Mouse (Mus musculus): ENCODE measurements at regions not wholly inside any gene's neighbourhood (a gene's known extent, or its start where the extent isn't known, plus 50 kb on each side); places are given as distances from the start of the nearest gene placed in this dataset.

DNA sequence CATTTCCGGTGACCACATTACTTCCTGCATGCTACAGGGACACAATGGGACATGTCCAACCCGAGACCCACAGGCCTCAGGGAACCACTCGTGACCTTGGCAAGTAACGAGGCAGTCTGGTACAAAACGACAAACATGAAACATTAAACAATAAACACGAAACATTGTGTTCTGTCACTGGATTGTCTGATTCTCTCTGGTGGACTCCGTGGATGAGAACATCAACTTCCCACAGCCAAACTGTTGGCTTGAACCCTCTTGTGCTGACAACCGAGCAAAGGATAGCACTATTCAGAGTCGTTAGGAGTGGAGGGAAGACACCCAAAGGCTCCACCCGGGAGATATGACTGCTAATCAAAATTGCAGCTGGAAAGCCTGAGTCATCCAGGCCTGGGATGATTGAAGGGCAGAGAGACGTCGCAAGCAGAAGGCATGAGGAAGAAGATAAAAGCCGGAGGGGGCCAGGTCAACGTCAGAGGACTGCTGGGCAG is 176.6 kb downstream of the Cand1 start:
- TF ChIP-seq CTCF (IDR thresholded peaks at IDR 0.05; ENCODE audit: control insufficient read depth, insufficient read depth, insufficient read length) (no peak), MAX (IDR thresholded peaks at IDR 0.05) (no peak), USF1 (IDR thresholded peaks at IDR 0.05; ENCODE audit: low read depth) (no peak), MYOD1 (IDR thresholded peaks at IDR 0.05; ENCODE audit: control insufficient read depth, insufficient read length, low read depth) (no peak), CEBPB (IDR thresholded peaks at IDR 0.05; ENCODE audit: low read depth) (no peak), MYOG (IDR thresholded peaks at IDR 0.05; ENCODE audit: control insufficient read depth, extremely low read depth, insufficient read length) (no peak), FOSL1 (IDR thresholded peaks at IDR 0.05; ENCODE audit: insufficient read depth, low read length, poor library complexity, severe bottlenecking) (no peak)

Measured in C2C12 (cell line).